Mouse (Mus musculus) midbrain, embryonic 14.5 days (tissue): ENCODE measurements around the gene Mymk. TPM values are rescaled to one million over a fixed set of nuclear protein-coding genes. Genes with fewer than 3 reads are reported as not detected.

Experiments
- ATAC-seq: fragments of 200-750 bp; cut with Nextera tagmentation; 2 replicates; pipeline ENCODE4 v1.8.0; 2017; ENCODE audit warnings: moderate number of reproducible peaks, moderate library complexity; ENCODE audit not compliant: low FRiP score, low TSS enrichment
- DNase-seq: peaks from one replicate; pipeline ENCODE4 v3.0.0-alpha.2; 2015
- H3K27ac ChIP-seq: fragments of 300-500 bp; sonication (generic); replicated peaks from 2 replicates; pipeline ENCODE4 v1.5.1; 2014; ENCODE audit warnings: mild to moderate bottlenecking, low read depth, low read length, moderate library complexity
- H3K27me3 ChIP-seq: fragments of 300-500 bp; sonication (generic); 2 replicates; pipeline ENCODE4 v1.6.1; 2014; ENCODE audit warnings: low read length, control low read depth, mixed read lengths; ENCODE audit not compliant: control insufficient read depth, insufficient read depth
- H3K36me3 ChIP-seq: fragments of 300-500 bp; sonication (generic); 2 replicates; pipeline ENCODE4 v1.6.1; 2014; ENCODE audit warnings: low read length, control low read depth; ENCODE audit not compliant: control insufficient read depth, insufficient read depth
- H3K4me1 ChIP-seq: fragments of 300-500 bp; sonication (generic); 2 replicates; pipeline ENCODE4 v1.6.1; 2014; ENCODE audit warnings: mild to moderate bottlenecking, antibody characterized with exemption, low read length, control low read depth; ENCODE audit not compliant: control insufficient read depth, insufficient read depth
- H3K4me2 ChIP-seq: fragments of 300-500 bp; sonication (generic); 2 replicates; pipeline ENCODE4 v1.6.1; 2014; ENCODE audit warnings: mild to moderate bottlenecking, low read length, moderate library complexity
- H3K4me3 ChIP-seq: fragments of 300-500 bp; sonication (generic); replicated peaks from 2 replicates; pipeline ENCODE4 v1.5.1; 2014; ENCODE audit warnings: low read depth, low read length
- H3K9ac ChIP-seq: fragments of 300-500 bp; sonication (generic); replicated peaks from 2 replicates; pipeline ENCODE4 v1.6.1; 2014; ENCODE audit warnings: mild to moderate bottlenecking, low read length, moderate library complexity
- H3K9me3 ChIP-seq: fragments of 300-500 bp; sonication (generic); 2 replicates; pipeline ENCODE4 v1.6.1; 2016; ENCODE audit warnings: low read length, control low read depth, mixed read lengths; ENCODE audit not compliant: control insufficient read depth
- WGBS: fragments of 180-500 bp; shearing (Covaris S2); extraction: QIAGEN DNeasy Blood & Tissue Kit; methylation state at CpG from one replicate; pipeline ENCODE4 v1.1.7; 2014; 5-methylcytosine and 5-hydroxymethylcytosine counted together
- polyA plus RNA-seq: library from polyadenylated mRNA; unstranded; fragments of >200 nt; fragmentation: Nextera tagmentation; extraction: Ambion mirVana; gene quantifications from 2 replicates; pipeline ENCODE4 v1.2.1, GENCODE M21; 2014

Gene Mymk
- polyA plus RNA-seq, 1 experiment from 2014 or later = not detected

DNA sequence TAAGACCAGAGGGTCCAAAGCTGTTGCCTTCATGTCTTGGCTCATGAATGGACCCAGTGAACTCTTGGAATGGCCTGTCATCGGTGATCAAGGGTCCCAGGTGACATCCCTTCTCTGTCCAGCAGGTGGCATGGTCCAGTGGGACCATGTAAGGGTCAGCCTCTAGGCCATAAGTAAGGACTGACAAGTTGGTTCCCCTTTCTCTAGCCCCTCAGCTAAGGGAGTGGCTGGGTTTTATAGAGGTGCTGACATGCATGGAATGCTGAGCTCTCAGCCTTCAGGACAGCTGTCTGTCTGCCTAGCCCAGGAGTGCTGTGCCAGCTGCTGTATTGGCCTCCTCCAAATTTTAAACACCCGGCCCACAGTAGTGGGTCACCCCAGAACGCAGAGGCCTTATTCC, 3.5 kb upstream of the Mymk start:
- H3K36me3 ChIP-seq = no peaks in the 10 kb centered on the region
- H3K9me3 ChIP-seq = no peaks in the 10 kb centered on the region
- 76% methylated on average over 3 of the region's 3 CpGs for WGBS
- H3K27ac ChIP-seq = no peak overlapping the region
- ATAC-seq = no peak
- no peak overlapping the region for H3K9ac ChIP-seq
- H3K4me3 ChIP-seq = no peak overlapping the region
- H3K27me3 ChIP-seq = no peaks in the 10 kb centered on the region
- DNase-seq = peak; percentile 49
- H3K4me1 ChIP-seq = peaks cover 23% of the 10 kb centered on the region
- H3K4me2 ChIP-seq = no peak overlapping the region

DNA sequence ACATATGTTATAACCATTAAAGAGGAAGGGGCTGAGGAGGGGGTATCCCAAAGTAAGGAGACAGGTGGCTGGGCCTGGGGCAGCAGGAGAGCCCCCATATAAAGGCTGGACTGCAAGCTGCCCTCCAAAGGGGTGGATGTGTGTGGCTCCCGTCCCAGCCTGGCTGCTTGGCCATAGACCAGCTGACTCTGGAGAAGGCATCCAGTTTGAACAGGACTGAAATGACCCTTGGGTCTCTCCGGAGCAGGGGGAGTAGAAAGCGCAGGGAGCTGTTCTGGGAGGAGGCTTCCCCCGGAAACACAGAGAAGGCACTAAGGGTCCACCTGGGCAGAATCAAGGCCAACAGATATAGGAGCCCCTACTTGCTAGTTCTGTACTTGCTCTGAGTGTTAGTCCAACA, 2.8 kb upstream of the Mymk start:
- no peak overlapping the region for H3K4me3 ChIP-seq
- H3K36me3 ChIP-seq = no peaks in the 10 kb centered on the region
- no peak for DNase-seq
- no peak overlapping the region for H3K27ac ChIP-seq
- ATAC-seq = no peak
- no peak overlapping the region for H3K9ac ChIP-seq
- WGBS = 89% methylated on average over 4 of the region's 4 CpGs
- peaks cover 18% of the 10 kb centered on the region for H3K4me1 ChIP-seq
- no peak overlapping the region for H3K4me2 ChIP-seq
- H3K9me3 ChIP-seq = no peaks in the 10 kb centered on the region
- H3K27me3 ChIP-seq = no peaks in the 10 kb centered on the region

DNA sequence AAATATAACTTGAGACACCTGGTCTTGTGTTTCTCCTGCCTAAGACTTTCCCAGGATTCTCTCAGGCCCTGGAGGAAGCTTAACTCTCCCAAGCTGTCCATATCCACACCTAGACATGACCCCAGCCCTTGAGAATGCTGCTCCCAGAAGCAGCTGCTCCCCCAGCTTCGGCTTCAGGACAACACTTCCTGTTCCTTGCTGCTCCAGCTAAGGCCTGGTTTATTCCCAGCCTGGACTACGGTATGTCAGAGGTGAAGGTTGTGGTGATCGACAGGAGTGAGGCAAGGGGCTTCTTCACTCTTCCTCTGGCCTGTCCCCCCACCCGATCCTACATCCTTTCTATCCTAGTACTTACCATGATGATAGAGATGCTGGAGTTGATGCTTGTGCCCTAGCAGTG, 1.4 kb upstream of the Mymk start:
- ATAC-seq (no peak), DNase-seq (no peak)
- no peak overlapping the region for H3K9ac ChIP-seq
- no peaks in the 10 kb centered on the region for H3K36me3 ChIP-seq
- peaks cover 4% of the 10 kb centered on the region; the same call in 1 of the 2 replicates for H3K4me1 ChIP-seq
- no peak overlapping the region for H3K4me2 ChIP-seq
- no peak overlapping the region for H3K27ac ChIP-seq
- H3K9me3 ChIP-seq = no peaks in the 10 kb centered on the region
- 82% methylated on average over 4 of the region's 4 CpGs for WGBS
- H3K4me3 ChIP-seq = no peak overlapping the region
- no peaks in the 10 kb centered on the region for H3K27me3 ChIP-seq

DNA sequence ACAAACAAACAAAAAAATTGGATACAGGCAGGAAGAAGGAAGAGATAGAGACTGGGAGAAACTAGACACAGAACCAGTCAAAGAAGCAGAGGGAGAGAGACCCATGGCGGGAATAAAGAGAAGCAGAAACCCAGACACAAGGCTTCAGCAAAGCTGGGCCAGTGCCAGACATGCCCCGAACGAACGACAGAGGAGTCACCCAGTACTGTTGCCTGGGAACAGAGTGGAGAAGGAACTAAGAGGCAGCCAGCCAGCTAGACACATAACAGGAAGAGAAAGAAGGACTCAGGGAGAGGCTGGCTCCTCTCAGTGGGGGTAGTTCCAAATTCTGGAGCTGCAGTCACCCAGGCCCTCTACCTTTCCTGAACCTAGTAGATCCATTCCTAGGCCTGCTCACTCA, 842 bp downstream of the Mymk start:
- Histone ChIP-seq H3K4me3 (no peak overlapping the region), H3K4me2 (no peak overlapping the region), H3K27me3 (no peaks in the 10 kb centered on the region), H3K9me3 (no peaks in the 10 kb centered on the region), H3K27ac (no peak overlapping the region), H3K9ac (no peak overlapping the region), H3K36me3 (no peaks in the 10 kb centered on the region), H3K4me1 (no peaks in the 10 kb centered on the region)
- 50% methylated on average over 4 of the region's 4 CpGs for WGBS
- ATAC-seq (no peak), DNase-seq (peak; percentile 78)

DNA sequence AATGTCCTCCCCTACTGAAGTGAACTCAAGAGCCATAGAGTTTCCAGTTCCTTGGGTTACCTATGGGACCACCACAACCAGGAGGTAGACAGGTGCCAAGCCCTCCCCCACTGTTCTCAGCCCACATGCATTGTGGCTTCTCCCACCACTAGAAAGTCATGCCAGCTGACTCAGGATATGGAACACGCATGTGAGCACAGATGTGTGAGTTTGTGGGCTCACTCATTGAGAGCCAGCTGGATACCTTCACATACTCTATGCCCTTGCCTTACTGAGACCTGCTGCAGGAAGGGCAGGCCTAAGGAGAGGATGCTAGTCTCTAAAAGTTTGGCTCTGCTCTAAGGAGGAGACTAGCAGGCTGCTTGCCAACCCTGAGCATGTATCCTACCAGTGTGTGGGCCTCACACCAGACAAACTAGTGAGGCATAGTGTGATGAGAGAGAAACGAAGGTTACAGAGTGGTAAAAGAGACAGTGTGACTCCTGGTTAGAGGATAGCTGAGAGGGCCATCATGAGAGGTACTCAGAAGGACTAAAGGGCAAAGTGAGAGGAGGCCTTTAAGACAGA, 1.6 kb downstream of the Mymk start:
- WGBS = 83% methylated on average over 2 of the region's 2 CpGs
- no peaks in the 10 kb centered on the region for H3K4me1 ChIP-seq
- DNase-seq (no peak), ATAC-seq (no peak)
- no peak overlapping the region for H3K4me3 ChIP-seq
- H3K9me3 ChIP-seq = no peaks in the 10 kb centered on the region
- no peak overlapping the region for H3K9ac ChIP-seq
- H3K4me2 ChIP-seq = no peak overlapping the region
- H3K27me3 ChIP-seq = no peaks in the 10 kb centered on the region
- H3K27ac ChIP-seq = no peak overlapping the region
- H3K36me3 ChIP-seq = no peaks in the 10 kb centered on the region

DNA sequence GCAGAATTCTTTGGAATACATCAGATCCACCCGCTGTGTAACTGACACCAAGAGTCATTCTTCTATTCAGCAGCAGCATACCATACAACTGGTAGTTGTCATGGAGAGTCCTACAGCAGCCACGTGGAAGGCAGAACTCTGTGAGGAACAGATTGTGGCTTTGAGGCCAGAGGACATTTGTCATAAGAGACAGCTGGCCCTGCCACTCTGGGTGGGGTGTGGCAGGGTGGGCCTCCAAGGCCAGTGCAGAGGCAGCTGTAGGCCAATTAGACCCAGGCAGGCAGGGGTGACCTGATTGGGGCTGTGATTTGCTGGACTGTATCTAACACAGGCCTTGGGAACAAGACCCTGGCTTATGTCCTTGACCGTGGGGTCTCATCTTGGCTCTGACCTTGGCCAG, 2.3 kb downstream of the Mymk start:
- H3K9me3 ChIP-seq = no peaks in the 10 kb centered on the region
- no peaks in the 10 kb centered on the region for H3K4me1 ChIP-seq
- no peak overlapping the region for H3K27ac ChIP-seq
- no peaks in the 10 kb centered on the region for H3K27me3 ChIP-seq
- H3K9ac ChIP-seq = no peak overlapping the region
- 47% methylated on average over 3 of the region's 3 CpGs for WGBS
- DNase-seq (no peak), ATAC-seq (no peak)
- no peak overlapping the region for H3K4me2 ChIP-seq
- H3K4me3 ChIP-seq = no peak overlapping the region
- H3K36me3 ChIP-seq = no peaks in the 10 kb centered on the region

DNA sequence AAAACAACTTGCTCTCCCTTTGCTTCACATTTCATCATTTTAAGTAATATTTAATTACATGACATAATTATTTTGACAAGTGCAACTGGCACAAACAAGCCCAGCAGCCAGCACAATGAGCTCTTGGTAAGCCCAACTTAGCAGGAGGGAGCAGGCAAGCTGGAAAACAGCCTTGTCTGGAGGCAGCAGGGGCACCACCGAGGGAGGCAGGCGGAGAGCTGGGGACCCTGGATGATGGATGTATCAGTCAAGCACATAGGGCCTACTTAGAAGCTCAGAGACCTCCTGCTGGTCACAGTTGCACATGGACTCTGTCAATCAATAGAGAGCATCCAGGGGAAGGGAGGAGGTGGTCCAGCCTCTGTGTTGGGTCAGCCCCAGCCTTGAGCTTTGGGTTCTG, 4.0 kb downstream of the Mymk start:
- H3K9me3 ChIP-seq = no peaks in the 10 kb centered on the region
- ATAC-seq = no peak

DNA sequence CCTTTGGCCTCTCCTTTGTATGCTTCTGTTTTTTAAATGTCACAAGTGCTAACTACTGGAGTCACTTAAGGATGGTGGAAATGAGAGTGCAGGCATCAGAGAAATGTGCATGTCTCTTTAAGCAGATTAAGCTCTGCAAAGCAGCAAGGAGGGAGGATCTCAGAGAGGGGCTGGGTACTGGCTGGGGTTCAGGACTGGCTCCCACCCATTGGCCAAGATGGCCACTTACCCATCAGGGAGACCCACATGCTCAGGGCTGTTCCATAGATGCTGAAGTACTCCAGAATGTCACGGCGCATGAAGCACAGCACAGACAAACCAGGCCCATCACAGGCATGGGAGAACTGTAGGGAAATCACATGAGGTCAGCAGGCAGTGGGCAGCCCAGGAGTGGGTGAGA, 4.9 kb downstream of the Mymk start:
- H3K4me2 ChIP-seq = no peak overlapping the region
- H3K27me3 ChIP-seq = no peaks in the 10 kb centered on the region
- no peaks in the 10 kb centered on the region for H3K36me3 ChIP-seq
- no peak overlapping the region for H3K9ac ChIP-seq
- 96% methylated on average over 2 of the region's 2 CpGs for WGBS
- H3K4me3 ChIP-seq = no peak overlapping the region
- H3K9me3 ChIP-seq = no peaks in the 10 kb centered on the region
- no peaks in the 10 kb centered on the region for H3K4me1 ChIP-seq
- no peak for DNase-seq
- H3K27ac ChIP-seq = no peak overlapping the region
- no peak for ATAC-seq

More for the DNA sequence above, 4.0 kb downstream of the Mymk start:
- Histone ChIP-seq H3K4me3 (no peak overlapping the region), H3K36me3 (no peaks in the 10 kb centered on the region), H3K9ac (no peak overlapping the region), H3K27me3 (no peaks in the 10 kb centered on the region), H3K4me1 (no peaks in the 10 kb centered on the region), H3K27ac (no peak overlapping the region), H3K4me2 (no peak overlapping the region)
- DNase-seq = no peak
- WGBS = 31% methylated on average over 2 of the region's 2 CpGs

DNA sequence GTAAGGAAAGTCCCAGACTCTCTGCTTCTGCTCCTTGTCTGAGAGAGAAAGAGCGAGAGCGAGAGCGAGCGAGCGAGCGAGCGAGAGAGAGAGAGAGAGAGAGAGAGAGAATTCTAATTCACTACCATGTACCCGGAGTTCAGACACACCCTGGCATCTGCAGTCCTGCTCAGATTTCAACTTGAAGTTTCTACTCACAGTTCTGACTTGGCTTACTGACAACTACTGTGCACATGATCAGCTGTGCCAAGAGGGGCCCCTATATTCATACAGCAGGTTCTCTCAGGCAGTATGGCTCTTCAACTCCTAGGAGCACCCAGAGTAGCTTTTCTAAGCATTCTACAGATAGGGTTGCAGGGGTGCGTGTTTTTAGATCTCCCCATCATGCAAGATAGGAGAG, 12.8 kb downstream of the Mymk start:
- no peaks in the 10 kb centered on the region for H3K4me1 ChIP-seq
- DNase-seq (no peak), ATAC-seq (no peak)
- H3K36me3 ChIP-seq = no peaks in the 10 kb centered on the region
- H3K9me3 ChIP-seq = no peaks in the 10 kb centered on the region
- H3K27me3 ChIP-seq = no peaks in the 10 kb centered on the region
- H3K4me3 ChIP-seq = no peak overlapping the region
- no peak overlapping the region for H3K9ac ChIP-seq
- H3K4me2 ChIP-seq = no peak overlapping the region
- H3K27ac ChIP-seq = no peak overlapping the region
- WGBS = 88% methylated on average over 9 of the region's 9 CpGs
